Mouse (Mus musculus) fat pad, adult 2 months (tissue): ENCODE results near the gene Spaar.

ENCODE experiments used
- DNase-seq: peaks from one replicate; pipeline ENCODE4 v3.0.0-alpha.2; 2011; ENCODE audit warnings: low read depth, low spot score; ENCODE audit errors: extremely low read depth

Spaar gene

GRCm38 (mm10) chr4:43729794-43730550, at the start of gene Spaar:
TSS of gene Spaar (plus strand) at chr4:43730034.
- DNase-seq: no peak

- no peak for DNase-seq
Observed at GRCm38 (mm10) chr4:43690021-43690420, 39.8 kb upstream of the Spaar start.

- DNase-seq: no peak
Observed at GRCm38 (mm10) chr4:43691026-43691425, 38.8 kb upstream of the Spaar start.

- DNase-seq: peak; percentile 54
Observed at GRCm38 (mm10) chr4:43693806-43694241, 36.0 kb upstream of the Spaar start.

GRCm38 (mm10) chr4:43694439-43695248, 35.2 kb upstream of the Spaar start:
- DNase-seq: no peak

- DNase-seq: no peak
Observed at GRCm38 (mm10) chr4:43695249-43695671, 34.6 kb upstream of the Spaar start.

DNA sequence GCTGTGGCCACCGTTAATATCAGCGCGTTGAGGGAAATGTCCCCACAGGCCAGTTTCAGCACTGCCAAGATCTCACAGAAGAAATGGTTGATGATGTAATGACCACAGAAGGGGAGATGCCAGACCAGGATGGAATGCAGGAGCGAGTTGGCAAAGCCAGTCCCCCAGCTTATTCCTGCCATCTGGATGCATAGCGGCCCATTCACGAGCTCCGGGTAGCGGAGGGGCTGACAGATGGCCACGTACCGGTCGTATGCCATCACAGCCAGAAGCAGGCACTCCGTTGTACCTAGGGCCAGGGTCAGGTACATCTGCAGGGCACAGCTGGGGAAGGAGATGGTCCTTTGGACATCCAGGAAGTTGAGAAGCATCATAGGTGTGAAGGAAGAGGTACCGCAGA, 33.3 kb upstream of the Spaar start:
- no peak for DNase-seq

DNA sequence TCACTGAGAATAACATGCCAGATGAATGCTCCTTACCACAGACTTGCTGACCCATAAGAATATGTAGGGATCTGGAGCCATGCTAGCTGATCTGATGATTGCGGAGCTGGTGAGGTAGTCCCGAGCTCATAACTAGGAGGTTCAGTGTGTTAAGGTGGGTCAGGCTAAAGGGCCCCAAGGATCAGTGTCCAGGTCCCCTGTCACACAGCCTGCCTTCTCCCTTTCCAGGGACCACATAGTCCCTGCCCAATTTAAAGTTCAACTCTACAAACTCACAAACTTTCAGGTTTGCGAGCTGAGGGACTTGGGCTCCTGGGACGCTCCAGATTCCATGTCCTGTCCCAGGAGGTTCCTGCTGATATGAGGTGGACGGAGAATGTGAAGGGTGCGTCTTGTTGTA, 29.1 kb upstream of the Spaar start, which contains the start of gene Olfr70:
Gene Olfr70 (minus strand): TSS at position 101 of the 400 bp plus-strand sequence.
- DNase-seq: no peak

DNA sequence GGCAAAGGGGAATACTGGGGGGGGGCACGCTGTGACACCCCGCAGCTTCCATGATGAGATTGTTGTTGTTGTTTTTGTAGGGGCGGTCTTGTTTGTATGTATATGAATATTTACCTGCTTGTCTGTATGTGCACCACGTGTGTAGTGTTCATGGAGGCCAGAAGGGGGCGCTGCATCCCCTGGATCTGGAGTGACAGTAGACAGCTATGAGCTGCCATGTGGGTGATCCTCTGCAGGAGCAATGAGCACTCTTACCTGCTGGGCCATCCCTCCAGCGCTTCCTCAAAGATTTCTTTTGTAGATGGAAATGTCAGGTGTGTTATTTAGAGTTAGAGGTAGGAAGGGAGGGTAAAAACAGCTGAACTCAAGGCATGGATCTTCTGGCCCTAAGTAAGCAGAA, 26.4 kb upstream of the Spaar start:
- DNase-seq: no peak

GRCm38 (mm10) chr4:43703851-43704250, 26.0 kb upstream of the Spaar start:
- no peak for DNase-seq

GRCm38 (mm10) chr4:43705991-43706390, 23.8 kb upstream of the Spaar start:
- DNase-seq: no peak

- no peak for DNase-seq
Observed at GRCm38 (mm10) chr4:43709869-43710268, 20.0 kb upstream of the Spaar start, which contains the start of gene Olfr71. TSS of gene Olfr71 (minus strand) at chr4:43710255.

GRCm38 (mm10) chr4:43711821-43712220, 18.0 kb upstream of the Spaar start:
- DNase-seq: no peak

- no peak for DNase-seq
Observed at GRCm38 (mm10) chr4:43713652-43714219, 16.1 kb upstream of the Spaar start.

GRCm38 (mm10) chr4:43720491-43721228, 9.2 kb upstream of the Spaar start:
- no peak for DNase-seq

- DNase-seq: no peak
Observed at GRCm38 (mm10) chr4:43722191-43722590, 7.6 kb upstream of the Spaar start.

GRCm38 (mm10) chr4:43724764-43725163, 5.1 kb upstream of the Spaar start:
- DNase-seq: no peak

DNA sequence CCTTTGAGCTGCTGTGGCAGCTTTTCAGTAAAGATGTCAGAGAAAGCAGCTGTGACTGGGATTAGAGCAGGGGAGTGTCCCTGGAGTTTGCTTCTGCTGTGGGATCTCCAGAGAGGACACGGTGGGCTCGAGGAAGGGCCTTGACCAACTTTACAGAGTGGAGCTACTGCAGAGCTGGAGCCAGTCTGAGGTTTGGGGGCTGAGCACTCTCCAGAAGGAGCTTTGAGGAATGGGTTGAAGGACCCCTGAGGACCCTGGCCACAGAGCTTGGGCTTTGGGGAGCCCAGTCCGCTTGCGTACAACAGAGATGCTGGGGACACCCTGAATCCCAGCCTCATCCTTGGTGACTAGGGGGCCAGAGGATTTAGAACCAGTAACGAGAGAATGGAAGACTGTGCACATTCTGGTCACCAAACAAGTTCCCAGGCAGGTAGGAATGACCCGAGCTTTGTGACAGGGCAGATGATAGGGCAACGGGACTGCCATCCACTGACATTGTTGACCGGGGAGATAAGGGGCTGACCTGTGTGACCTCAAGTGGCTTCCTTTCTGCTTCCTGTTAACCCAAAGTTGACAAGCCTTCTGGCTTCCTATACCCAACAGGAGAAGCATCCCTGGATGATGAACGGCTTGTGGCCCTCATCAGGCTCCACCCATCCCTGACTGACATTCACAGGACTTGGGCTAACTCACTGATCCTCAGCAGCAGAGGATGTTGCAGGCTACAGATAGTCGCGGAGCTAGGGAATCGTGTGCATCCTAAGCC, 3.4 kb upstream of the Spaar start:
- DNase-seq: no peak

GRCm38 (mm10) chr4:43726995-43727394, 2.8 kb upstream of the Spaar start, which contains the start of gene Hrct1:
TSS of gene Hrct1 (plus strand) at chr4:43727188.
- DNase-seq: peak; percentile 16
